Mouse (Mus musculus) E14TG2a.4 (cell line): ENCODE data around the gene AU022252.

Source experiments
- CTCF ChIP-seq: conservative IDR thresholded peaks from 2 replicates; pipeline ENCODE4 v1.5.1; 2014; ENCODE audit warnings: low read length
- POU5F1 ChIP-seq: IDR thresholded peaks from 2 replicates; pipeline ENCODE4 v1.6.1; 2014; ENCODE audit warnings: low read length, borderline replicate concordance

GRCm38 (mm10) chr4:119242571-119242970 is 10.1 kb upstream of the AU022252 start:
- no peak for TF ChIP-seq CTCF
- no peak for TF ChIP-seq POU5F1
